Mouse (Mus musculus) urinary bladder, postnatal 10 days (tissue): ENCODE data around the gene Atg4b.
"Not testable (repeated sequence)": the region's sequence is repeated elsewhere in the genome, so short reads cannot be mapped to it uniquely, and the experiment has no call there.

Source experiments
- DNase-seq: peaks from one replicate; pipeline ENCODE4 v3.0.0; 2022; ENCODE audit warnings: low spot score

Gene Atg4b

DNA sequence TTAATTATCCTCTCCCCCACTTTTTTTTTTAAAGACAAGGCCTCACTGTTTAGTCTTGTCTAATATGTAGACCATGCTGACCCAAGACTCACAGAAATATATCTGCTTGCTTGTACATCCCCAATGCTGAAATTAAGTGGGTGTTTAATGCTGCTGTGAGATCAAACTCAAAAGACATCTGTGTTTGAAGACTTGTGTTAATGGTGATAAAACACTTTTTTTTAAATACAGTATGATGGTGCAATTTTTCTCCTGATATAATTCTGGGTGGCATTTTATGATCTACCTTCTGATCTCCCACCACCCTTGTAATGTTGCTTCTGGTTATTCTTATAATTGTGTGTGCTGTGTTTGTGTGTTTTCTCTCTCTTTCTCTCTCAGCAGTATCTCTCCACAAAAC, 4.9 kb downstream of the Atg4b start:
- DNase-seq, result no peak

DNA sequence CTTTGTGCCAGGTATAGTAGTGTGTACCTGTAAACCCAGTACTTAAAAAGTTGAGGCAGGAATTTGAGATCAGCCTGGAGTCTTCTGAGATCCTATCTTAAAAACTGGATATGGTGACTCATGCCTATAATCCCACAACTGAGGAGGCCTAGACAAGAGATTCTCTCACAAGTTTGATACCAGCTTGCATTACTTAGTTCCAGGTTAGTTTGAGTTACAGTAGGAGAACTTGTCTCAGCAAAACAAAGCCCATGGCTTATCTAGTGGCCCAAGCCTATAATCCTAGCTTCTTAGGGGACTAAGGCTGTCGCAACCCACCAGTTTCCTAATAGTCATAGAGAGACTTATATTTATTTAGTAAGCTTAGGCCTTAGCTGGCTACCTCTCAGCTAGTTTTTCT, 8.8 kb downstream of the Atg4b start:
- DNase-seq, result no peak

DNA sequence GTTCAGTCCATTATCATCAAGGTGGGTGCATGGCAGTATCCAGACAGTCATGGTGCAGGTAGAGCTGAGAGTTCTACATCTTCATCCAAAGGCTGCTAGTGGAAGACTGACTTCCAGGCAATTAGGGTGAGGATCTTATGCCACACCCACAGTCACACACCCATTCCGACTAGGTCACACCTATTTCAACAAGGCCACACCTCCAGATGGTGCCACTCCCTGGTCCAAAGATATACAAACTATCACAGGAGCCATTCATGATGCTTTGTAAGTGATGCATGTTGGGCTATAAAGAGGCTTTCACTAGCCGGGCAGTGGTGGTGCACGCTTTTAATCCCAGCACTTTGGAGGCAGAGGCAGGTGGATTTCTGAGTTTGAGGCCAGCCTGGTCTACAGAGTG, 12.2 kb downstream of the Atg4b start:
- DNase-seq, result not testable (repeated sequence)

DNA sequence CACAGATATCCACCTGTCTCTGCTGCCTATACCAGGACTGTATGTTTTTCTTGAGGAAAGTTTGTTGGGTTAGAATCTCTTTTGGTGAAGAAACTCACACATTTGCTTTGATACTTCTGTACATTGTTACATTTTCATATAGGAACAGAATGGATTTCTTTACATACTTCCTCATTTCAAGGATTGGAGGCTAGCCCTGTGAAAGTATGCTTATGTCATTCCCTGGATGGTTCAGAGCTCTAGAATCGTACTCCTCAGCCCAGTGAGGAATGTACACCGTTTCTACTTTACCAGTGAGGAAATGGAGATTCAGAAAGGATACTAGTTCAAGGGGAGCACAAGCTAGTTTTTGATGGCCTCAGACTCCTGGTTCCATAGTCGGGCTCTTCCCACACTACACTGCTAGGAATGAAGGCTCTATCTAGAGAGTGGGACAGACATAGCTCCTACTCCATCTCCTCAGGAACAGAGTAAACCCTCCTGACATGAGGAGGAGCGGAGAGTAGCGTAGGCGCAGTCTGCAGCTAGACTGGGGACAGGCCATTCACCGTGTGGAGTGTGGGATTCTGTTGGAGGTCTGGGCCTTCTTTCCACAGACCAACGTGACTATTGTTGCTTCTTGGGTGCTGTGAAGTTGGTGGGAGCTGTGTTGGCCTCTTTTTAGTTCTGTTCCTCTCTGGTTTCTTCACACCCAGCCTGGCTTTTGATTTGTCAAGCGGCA, 13.7 kb downstream of the Atg4b start:
- DNase-seq, result no peak

DNA sequence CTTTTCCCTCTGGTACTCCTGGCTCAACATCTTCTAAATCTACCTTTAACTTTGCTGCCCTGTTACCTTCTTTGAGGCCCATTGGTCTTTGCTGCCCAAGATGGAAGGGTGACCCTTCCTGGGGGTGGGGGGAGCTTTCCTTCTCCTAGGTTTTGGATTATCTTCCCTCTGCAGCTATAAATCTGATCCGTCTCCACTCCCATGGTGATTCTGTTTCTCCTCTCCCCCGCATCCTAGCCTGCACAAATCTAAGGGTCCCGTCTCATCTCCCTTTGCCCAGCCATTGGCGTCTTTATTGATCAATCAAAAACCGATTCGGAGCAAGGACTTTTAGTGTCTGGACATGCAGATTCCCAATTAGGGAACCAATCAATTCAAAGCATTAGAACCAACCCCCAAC, 16.3 kb downstream of the Atg4b start:
- no peak for DNase-seq

DNA sequence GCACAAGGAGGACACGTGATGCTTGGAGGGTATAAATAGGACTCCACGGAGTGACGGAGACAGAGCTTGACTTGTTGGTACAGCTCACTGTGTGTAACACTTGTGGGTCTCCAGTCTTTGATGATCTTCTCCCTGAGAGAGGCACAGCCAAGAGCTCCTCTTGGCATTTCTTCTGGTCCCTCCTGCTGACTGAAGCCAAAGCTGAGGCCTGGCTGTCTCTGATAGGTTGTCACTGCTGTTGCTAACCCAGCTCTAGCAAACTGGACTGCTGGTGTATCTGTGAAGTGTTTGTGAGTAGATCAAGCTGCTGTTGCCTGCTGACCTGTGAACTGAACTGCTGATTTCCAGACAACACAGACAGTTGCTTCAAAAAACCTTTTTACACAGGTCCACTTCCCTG, 18.6 kb downstream of the Atg4b start:
- DNase-seq, result no peak

DNA sequence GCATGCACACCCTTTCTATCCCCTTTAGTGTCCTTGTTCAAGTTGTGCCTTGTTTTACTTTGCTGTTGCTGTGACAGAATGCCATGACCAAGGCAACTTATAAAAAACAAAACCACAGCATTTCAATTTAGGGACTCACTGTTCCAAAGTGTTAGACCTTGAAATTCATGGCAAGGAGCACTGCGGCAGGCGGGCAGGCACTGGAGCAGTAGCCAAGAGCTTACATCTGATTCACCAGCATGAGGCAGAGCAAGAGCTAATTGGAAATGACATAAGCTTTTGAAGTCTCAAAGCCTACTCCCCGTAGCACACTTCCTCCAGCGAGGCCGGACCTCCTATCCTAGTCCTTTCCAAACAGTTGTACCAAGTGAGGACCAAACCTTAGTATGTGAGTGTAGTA, 25.4 kb downstream of the Atg4b start:
- DNase-seq, result no peak

DNA sequence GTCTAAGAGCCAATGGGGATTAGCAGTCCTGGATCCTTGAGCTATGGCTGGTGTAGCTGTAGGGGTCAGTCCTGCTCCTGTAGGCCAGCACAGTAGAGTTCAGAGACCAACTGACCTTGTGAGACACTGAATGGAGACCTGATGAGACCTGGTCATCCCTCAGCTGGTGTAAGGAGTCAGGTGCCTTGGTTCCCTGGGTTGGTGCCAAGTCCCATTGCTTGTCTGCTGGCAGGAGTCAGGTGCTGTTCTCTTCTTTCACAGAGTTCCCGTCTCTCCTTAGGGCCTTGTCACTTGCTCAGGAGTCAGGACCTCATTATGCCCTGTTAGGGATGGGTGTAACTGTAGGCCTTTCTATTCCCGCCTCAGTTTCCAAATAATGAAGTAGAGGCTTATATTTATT, 35.6 kb downstream of the Atg4b start:
- no peak for DNase-seq

DNA sequence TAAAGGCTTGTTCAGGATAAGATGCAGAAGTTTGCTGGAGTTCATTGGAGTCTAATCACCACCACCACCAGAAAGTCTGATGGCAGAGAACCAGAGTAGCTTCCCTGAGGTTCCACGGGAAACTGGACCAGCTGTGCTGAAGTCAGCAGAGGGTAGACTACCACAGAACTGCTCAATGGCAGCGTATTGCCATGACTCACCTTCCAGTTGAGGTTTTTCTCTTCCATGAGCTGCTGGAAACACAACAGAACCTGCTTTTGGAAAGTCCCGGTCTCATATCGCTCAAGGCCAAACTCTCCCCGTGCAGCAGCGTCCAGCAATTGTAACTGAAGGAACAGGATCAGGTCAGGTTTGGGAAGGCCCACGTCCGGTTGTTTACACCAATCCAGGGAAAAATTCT, 43.2 kb downstream of the Atg4b start:
- no peak for DNase-seq

DNA sequence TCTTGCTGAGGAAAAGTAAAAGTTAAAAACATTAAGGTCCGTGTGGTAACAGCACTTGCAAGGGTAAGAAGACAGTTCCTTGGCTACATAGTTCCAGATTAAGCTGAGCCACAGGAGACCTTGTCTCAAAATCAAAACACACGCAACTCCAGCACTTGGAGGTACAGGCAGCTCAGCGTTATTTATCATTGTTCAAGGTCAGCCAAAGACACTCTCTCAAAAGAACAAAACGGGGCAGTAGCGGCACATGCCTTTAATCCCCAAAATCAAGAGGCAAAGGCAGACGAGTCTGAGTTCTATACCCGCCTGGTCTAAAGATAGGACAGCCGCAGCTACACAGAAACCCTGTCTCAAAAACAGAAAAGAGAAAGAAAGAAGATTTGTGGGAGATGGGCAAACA, 44.6 kb downstream of the Atg4b start:
- no peak for DNase-seq

DNA sequence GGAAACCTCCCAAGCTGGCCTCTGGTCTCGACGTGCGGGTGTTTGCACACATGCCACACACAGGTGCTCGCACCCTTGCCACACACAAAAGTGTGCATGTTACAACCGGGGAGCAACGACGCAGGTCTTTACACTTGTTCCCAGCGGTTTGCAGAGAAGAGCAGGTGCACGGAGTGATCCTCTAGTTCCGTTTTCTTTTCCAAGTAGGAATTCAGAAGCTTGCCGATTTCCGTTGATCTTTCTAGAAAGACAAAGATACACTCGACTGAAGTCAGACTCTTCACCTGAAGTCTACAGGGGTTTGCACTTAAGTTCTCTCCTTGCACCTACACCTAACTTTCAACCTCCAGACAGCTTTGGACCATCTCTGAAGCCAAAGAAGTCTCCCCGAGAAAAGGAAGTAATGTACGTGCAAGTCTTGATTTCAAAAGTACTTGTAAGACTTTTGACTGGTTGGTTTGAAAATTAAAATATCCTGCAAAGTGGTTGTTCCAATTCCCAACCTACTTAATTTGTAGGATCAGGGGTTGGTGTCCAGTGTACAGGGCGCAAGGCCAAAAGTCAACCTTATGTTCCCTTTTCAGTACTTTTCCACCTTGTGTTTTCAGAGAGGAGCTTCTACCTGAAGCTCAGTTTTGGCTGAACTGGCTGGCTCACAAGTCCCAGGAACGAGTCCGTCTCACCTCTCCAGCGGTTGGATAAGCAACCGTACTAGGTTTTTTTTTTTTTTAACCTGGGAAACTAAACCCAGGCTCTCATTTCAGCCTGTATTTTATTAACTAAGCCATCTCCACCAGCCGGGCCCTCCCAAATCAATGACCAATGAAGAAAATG, 49.6 kb downstream of the Atg4b start:
- DNase-seq, result no peak

DNA sequence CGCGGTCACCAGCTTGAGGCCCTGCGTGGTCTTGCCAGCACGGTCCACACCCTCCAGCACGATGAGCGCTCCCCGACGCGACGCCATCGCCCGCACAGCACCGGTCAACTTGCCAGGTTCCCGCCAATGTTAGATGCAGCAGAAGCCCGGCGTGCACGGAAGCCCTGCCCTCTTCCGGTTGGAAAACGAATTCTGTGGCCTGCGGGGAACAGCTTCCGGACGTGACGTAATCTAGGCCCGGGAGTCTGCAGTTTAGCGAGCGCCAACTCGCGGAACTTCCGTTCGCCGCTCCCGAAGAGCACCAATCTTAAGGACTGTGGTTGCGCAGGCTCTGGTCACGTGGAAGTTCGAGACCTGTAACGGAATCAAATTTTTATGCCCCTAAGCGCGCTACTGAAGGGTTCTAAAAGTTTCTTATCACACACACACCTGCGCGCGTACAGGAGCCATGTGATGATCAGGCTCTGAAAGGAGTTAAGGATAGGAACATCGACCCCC, 50.5 kb downstream of the Atg4b start, which contains the start of gene Dtymk:
TSS of gene Dtymk (minus strand) at position 194 of the 498 bp plus-strand sequence.
- peak; percentile 69 for DNase-seq

DNA sequence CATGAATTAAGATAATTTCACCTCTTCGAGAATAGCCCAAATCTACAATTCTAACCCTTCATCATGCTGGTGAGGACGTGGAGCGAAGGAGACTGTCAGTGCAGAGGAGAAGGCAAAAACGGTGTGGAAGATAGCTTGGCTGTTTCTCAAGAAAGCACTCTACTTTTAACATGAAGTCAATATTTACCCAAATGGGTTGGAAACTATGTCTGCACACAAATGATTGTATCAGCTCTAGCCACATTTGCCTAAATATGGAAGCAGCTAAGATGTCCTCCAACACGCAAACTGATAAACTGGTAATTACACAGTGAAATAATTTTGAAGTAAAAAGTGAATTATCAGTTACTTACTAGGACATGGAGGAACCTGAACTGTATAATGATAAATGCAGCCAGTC, 51.5 kb downstream of the Atg4b start:
- DNase-seq, result no peak

DNA sequence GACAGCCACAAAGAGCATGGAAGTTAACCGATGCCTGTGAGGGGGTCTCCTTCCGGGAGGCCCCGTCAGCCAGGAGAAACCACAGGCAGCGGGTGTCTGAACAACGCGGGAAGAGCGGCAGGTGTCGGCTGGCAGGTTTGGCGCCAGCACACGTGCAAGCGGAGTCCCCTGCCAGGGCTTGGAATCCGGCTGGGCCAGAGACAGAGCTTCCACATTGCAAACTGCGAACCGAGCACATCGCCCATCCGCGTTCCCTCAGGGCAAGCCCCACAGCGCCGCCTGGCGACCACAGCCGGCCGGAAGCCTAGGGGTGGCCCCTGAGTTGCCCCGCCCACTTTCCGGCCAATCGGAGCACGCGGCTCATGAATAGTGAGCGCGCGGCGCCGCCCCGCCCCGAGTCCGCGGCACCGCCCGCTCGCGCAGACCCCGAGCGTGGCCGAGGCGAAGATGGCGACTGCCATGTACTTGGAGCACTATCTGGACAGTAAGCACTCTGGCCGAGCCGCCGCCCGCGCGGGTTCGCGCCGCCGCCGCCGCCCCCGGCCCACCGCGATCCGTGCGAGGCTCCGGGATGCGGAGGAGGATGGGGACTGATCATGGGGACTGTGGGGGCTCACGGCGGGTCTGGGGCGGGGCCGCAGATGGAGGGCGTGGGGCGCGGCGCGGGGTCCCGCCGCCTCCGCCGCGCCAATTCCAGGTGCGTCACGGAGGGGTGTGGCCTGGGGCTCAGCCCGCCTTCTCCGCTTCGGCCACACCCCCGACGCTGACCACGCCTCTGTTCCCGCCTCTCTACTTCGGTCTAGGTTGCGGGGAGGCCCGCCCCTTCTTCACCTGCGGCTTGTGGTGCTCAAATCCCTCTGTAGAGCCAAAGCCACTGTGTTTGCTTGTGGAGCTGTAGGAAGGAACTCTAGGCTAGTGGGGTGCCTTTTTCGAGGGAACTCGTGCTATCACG, 52.5 kb downstream of the Atg4b start, which contains the start of gene Ing5:
TSS of gene Ing5 (plus strand) at position 410 of the 952 bp plus-strand sequence.
- peak; percentile 99 for DNase-seq

DNA sequence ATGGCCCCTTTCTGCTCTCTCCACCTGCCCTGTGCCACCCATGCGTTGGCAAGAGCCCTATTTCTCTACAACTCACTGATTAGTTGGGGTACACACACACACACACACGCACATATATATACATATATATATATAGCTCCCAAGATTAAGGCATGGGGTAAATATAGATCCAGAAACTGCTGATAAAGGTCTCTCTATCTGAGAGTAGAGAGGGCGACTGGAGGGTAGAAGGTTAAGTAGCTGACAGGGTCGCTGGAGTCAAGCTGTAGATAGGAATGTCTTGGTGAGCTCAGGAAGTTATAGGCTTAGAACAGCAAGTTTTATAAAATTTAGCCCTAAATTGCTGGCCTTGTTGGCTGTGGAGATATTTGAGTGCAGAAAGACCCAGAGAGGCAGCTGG, 53.5 kb downstream of the Atg4b start:
- no peak for DNase-seq

DNA sequence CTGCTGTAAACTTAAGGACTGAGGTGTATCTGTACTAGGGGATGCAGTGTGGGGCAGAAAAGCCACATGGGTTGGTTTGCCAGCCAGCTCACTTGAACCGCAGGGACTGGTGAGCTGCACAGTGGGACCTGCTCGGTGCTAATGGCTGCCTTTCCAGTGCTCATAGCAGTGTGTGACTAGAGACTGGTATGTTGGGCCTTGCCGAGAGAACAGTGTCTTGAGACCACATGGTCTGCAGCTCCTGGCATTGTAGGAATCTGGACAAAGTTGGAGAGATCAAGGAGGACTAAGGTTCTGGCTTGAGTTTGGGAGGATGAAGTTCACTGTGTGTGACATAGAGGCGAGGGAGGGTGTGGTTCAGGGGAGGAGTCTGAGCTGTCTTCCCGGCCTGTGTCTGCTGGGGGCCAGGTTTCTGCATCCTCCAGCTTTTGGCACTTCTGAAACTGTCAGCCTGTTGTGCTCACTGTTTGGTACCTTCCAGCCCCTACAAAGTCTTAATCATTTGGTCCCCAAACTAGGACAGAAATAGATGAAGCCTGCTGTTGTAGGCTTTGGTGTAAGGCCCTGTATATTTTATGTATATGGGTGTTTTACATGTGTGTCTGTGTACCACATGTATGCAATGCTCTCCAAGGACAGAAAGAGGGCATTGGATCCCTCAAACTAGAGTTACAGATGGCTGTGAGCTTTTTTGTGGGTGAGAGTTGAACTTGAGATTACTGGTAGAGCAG, 54.1 kb downstream of the Atg4b start:
- DNase-seq, result no peak

DNA sequence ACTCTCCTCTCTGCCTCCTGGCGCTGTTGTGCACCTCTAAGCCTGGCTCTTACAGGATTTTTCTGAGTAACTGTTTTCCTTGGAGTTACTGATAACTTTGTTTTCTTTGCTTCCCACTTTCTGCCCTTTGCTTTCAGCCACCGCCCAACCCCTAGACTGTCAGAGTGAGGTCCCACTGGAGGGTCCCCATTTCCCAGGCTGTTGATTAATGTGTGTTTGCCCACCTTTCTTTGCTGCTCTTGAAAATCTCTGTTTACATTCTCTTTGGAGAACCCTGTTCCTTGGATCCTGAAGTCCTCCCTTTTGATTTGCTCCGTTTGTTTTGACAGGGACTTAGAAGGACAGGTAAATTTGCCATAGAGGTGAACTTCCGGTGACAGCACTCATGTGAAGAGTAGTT, 57.6 kb downstream of the Atg4b start:
- DNase-seq, result no peak

DNA sequence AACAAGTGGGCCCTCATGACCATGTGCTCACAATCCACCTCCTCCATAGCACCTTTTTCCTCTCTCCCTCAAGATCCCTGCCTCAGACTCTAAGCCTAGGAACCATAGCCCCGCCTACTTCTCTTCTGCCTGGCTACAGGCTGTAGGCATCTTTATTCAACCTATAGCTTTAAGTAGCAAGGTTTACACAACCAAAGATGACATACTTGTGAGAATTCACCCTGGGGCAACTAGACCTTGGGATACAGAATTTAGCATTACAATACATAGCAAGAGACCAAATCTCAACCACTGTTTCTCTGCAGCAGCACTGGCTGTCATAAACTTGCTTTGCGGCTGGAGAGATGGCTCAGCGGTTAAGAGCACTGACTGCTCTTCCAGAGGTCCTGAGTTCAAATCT, 58.7 kb downstream of the Atg4b start:
- no peak for DNase-seq

DNA sequence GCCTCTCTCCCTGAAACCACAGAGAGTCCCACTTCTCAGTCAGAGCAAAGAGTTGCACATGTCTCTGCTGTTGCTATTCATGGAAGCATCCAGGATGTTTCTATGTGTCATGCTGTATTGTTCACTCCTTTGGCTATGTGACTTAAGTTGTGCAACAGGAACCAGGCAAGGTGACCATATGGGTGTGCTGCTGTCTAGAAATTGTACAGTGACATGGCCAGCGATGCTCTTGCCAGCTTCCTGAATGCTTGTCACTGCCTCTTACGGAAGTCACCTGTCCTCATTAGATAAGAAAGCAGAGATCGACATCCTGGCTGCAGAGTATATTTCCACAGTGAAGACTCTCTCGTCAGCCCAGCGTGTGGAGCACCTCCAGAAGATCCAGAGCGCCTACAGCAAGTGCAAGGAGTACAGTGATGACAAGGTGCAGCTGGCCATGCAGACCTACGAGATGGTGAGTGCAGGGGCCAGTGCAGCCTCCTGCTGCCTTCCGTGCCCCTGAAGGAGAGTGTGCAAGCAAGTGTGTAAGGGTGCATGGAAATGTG, 60.3 kb downstream of the Atg4b start:
- no peak for DNase-seq

DNA sequence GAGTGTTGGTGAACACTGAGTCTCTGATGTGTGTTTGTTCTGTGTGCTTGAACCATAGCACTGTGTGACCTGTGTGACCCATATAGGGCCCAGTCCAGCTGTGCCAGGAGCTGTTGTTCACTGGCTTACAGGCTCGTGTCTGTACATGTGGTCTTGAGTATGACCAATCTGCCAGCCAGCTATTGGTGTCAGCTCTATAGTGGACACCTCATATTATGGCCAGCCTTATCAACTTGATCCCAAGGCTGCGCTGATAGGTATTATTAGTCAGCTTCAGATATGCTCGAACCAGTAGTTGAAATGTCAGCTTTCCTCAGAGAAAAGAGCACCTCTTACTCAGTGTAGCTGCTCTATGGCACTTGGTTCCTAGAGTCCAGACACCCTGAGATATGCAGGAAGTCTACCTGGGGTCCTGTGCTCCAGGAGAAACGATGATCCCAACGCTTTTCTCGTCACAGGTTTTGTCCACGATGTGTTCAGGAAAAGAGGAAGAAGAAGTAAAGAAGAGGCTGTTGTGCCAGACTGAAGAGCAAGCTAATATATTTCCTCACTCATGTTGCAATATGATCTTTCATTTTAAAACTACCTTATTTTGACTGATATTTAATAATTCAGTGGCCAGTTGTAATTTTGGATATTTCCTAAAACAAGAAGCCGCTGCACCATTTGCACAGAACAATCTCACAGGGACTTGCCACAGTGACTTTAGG, 66.7 kb downstream of the Atg4b start:
- no peak for DNase-seq
